Mouse (Mus musculus) heart, adult 2 months (tissue): Measurements from ENCODE around the gene Arl8b.

Experiments used
- CTCF ChIP-seq: fragments of 200-600 bp; IDR thresholded peaks from 2 replicates; pipeline ENCODE4 v1.8.1; 2022; ENCODE audit warnings: antibody characterized with exemption, mild to moderate bottlenecking, moderate library complexity
- EP300 ChIP-seq: fragments of 200-500 bp; IDR thresholded peaks from 2 replicates; pipeline ENCODE4 v1.6.1; 2011; ENCODE audit warnings: low read depth, low read length, control low read depth; ENCODE audit not compliant: insufficient read depth
- POLR2A ChIP-seq: fragments of 200-500 bp; IDR thresholded peaks from 2 replicates; pipeline ENCODE4 v1.6.1; 2011; ENCODE audit warnings: mild to moderate bottlenecking, low read depth, low read length, control low read depth; ENCODE audit not compliant: insufficient read depth

DNA sequence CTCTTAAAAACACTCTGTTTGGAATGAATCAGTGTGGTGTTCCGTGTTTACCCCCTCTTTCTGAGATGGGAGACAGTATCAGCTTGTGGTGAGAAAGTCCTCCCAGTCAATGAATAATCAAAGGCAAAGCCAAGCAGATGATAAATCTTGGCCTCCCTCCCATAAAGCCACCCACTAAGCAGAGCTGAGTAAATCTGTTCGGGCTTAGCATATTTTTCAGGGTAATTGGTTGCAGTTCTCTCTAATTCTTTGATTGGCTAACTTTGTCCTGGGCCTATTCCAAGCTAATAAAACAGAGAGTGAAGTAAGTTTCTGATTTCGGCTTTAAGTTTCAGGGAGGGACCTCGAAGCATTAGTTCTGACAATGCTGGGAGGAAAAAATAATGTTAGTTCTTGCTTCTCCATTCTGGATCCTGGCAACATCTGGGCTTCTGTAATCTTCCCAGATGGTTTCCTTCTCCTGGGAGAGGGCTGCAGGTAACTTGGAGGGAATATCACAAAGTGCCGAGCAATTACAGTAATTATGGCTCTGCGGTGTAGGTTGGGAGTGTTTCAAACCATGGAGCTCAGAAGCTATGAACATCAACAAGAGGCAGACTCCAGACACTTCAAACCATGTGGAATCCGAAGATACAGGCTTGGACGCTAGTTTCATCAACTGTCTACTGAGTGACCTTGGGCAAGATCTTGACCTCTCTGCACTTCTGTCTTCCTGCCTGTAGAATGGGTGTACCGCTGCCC lies 44.3 kb upstream of the Arl8b start:
- TF ChIP-seq CTCF, result no peak
- TF ChIP-seq POLR2A, result no peak
- no peak for TF ChIP-seq EP300
